Mouse (Mus musculus) cerebellum, adult 2 months (tissue): ENCODE results near the gene Exoc1. TPM values are rescaled to one million over a fixed set of nuclear protein-coding genes. Genes with fewer than 3 reads are reported as not detected.

Source experiments
- DNase-seq, 2 experiments: peaks; one replicate each; pipeline ENCODE4 v3.0.0; 2021
- H3K27ac ChIP-seq: fragments of 200-500 bp; 2 replicates; pipeline ENCODE4 v1.5.1; 2012; ENCODE audit warnings: low read length, control low read depth, inconsistent platforms; ENCODE audit not compliant: insufficient read depth
- H3K27me3 ChIP-seq: fragments of 200-500 bp; 2 replicates; pipeline ENCODE4 v1.6.1; 2012; ENCODE audit warnings: inconsistent platforms, mild to moderate bottlenecking, low read length, moderate library complexity; ENCODE audit not compliant: control insufficient read depth, insufficient read depth
- H3K4me1 ChIP-seq: fragments of 200-500 bp; 2 replicates; pipeline ENCODE4 v1.6.1; 2011; ENCODE audit warnings: low read length; ENCODE audit not compliant: control insufficient read depth, insufficient read depth
- H3K4me3 ChIP-seq: fragments of 200-500 bp; replicated peaks from 2 replicates; pipeline ENCODE3; 2011; ENCODE audit warnings: mild to moderate bottlenecking, low read depth, low read length, control low read depth; ENCODE audit not compliant: insufficient read depth
- CTCF ChIP-seq: fragments of 200-500 bp; IDR thresholded peaks from 2 replicates; pipeline ENCODE4 v1.5.1; 2011; ENCODE audit warnings: low read depth, mild to moderate bottlenecking, control low read depth, low read length, moderate library complexity, borderline replicate concordance; ENCODE audit not compliant: insufficient read depth
- POLR2A ChIP-seq: fragments of 200-500 bp; IDR thresholded peaks from 2 replicates; pipeline ENCODE4 v1.6.1; 2011; ENCODE audit warnings: low read length, control low read depth, borderline replicate concordance; ENCODE audit not compliant: insufficient read depth
- WGBS: fragments of 180-500 bp; shearing (Covaris S2); methylation state at CpG from one replicate; pipeline ENCODE4 v1.1.7; 2018; 5-methylcytosine and 5-hydroxymethylcytosine counted together
- polyA plus RNA-seq: library from polyadenylated mRNA; depleted of rRNA; stranded (reverse); fragments of >200 nt; gene quantifications from 2 replicates; pipeline ENCODE4 v1.2.3, GENCODE M21; 2012; rRNA removed

Exoc1 gene
- polyA plus RNA-seq = 89.0 and 101 TPM in 2 replicates

DNA sequence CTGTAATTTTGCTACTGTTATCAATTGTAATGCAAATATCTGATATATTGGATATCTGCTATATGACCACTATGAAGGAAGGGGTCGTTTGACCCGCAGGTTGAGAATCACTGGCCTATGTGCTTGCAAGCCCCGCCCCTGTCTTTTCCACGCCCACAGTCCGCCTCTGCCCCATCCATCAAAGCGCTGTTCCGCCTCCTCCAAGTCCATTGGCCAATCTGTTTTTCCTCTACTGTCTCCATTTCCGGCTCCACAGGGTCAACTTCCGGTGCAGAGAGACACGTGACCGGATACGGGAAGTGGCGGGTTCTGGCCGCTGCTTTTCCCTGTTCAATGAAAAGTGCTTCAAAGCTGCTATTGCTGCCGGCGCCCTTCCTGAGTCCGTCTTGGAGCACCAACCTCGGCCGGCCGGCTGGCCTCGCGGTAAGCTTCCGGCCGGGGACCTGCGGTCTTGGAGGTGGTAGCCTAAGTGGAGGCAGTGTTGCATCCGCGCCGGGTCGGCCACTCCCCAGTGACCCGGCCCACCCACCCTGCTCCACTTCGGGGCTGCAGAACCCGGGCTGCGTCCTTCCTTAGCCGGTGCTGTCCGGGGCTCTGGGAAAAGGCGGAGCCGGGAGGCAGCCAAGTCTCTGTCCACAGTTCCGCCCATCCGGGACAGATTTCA lies at the start of gene Exoc1:
Exoc1 (plus strand) TSS at position 272 of the 664 bp plus-strand sequence.
- peak; percentile 94 to 95 for DNase-seq
- WGBS = under 1% methylated on average over 38 of the region's 39 CpGs
- peak within 1 kb of the TSS; percentile 92 for H3K4me3 ChIP-seq
- no peak within 1 kb of the TSS for H3K27ac ChIP-seq
- peaks cover 2% of the 10 kb centered on the region; the same call in 1 of the 2 replicates for H3K4me1 ChIP-seq
- TF ChIP-seq POLR2A = peak; percentile 37; the same call in 1 of the 2 replicates
- no peak for TF ChIP-seq CTCF
- no peaks in the 10 kb centered on the region for H3K27me3 ChIP-seq

DNA sequence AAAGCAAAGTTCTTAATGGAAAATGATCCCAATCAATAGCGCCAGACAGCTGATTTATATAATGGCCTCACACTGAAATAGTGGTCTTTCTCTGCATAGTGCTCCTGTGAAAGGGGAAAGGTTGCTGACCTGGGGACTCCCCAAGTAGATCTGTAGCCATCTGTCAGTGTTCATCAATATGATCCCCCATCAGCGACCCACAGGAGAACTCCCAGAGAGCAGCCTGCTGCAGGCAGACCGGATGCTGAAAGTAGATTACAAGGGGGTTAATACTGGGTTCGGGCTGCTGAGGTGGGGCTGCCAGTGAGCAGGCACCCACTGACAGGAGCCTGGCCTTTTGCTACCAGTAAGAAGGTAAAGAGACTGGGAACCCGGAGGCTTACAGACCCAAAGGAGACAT lies 45.3 kb upstream of the Exoc1 start, which contains the start of gene Gm7271:
Gm7271 (plus strand) TSS at position 230 of the 400 bp plus-strand sequence.
- WGBS = 54% methylated on average over 5 of the region's 5 CpGs
- TF ChIP-seq POLR2A (no peak), CTCF (no peak)

DNA sequence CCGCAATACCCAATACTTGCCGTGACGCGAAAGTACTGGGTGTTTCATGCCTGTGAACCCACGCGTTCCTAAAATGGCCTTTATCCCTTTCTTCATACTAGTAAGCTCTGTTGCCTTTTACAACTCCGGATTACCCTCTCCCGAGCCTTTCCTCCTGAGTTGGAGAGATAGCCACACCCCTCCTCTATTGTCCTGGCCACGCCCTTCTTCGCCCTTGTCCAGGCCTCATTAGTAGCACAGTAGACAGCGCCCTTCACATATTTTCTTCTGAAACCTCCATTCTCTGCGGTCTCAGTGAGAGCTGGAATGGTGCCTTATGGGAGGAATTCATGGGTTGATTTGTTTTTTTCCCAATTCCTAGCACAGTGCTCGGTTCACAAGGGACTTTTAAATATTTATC lies 34.0 kb upstream of the Exoc1 start:
- WGBS = 78% methylated on average over 13 of the region's 13 CpGs
- Histone ChIP-seq H3K27ac (no peak overlapping the region), H3K4me3 (no peak overlapping the region), H3K27me3 (no peaks in the 10 kb centered on the region), H3K4me1 (no peaks in the 10 kb centered on the region)
- no peak for TF ChIP-seq POLR2A
- TF ChIP-seq CTCF = no peak
- no peak for DNase-seq

More for the DNA sequence above, 45.3 kb upstream of the Exoc1 start, which contains the start of gene Gm7271:
- Histone ChIP-seq H3K4me3 (no peak within 1 kb of the TSS), H3K4me1 (no peaks in the 10 kb centered on the region), H3K27ac (no peak within 1 kb of the TSS), H3K27me3 (no peaks in the 10 kb centered on the region)
- no peak for DNase-seq

DNA sequence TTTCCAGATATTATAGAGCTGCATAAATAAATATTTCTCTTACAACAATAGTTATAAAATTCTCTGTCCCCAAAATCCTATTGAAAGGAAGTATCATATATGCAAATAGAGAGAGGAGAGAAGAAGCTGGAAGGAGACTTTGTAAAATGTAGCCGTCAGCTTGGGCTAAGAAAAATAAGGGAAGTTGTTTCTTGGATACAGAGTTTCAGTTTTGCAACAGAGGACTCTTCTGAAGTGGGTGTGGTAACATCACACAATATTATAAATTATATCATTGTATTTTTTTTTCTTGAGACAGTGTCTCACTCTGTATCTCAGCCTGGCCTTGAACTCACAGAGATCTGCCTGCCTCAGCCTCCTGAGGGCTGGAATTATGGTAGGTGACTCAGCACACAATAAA lies 6.7 kb upstream of the Exoc1 start:
- H3K27ac ChIP-seq = no peak overlapping the region
- no peak for DNase-seq

DNA sequence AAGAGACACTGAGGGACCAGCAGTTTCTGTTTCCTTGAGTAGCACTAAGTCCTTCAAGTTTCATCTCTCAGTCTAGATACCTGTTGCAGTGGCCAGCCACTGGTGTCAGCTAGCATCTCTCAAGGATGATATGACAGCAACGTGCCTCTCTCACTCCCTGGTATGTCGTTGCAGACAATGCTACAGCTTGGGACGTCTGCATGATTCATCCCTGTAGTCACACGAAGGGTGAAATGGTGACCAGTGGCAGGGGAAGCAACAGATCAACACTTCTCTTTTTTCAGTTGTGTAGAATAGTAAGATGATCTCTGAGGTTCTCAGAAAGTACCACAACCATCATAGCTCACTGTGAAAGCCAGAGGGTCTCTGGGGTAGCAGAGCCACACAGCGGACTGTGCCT lies 4.5 kb upstream of the Exoc1 start:
- no peak overlapping the region for H3K27ac ChIP-seq
- no peaks in the 10 kb centered on the region for H3K27me3 ChIP-seq
- H3K4me1 ChIP-seq = peaks cover 2% of the 10 kb centered on the region; the same call in 1 of the 2 replicates
- WGBS = 73% methylated on average over 5 of the region's 5 CpGs
- DNase-seq = no peak
- TF ChIP-seq CTCF (no peak), POLR2A (no peak)
- no peak overlapping the region for H3K4me3 ChIP-seq

More for the DNA sequence above, 6.7 kb upstream of the Exoc1 start:
- TF ChIP-seq CTCF (no peak), POLR2A (no peak)
- 90% methylated on average over 1 of the region's 1 CpGs for WGBS
- Histone ChIP-seq H3K27me3 (no peaks in the 10 kb centered on the region), H3K4me3 (no peak overlapping the region), H3K4me1 (no peaks in the 10 kb centered on the region)

DNA sequence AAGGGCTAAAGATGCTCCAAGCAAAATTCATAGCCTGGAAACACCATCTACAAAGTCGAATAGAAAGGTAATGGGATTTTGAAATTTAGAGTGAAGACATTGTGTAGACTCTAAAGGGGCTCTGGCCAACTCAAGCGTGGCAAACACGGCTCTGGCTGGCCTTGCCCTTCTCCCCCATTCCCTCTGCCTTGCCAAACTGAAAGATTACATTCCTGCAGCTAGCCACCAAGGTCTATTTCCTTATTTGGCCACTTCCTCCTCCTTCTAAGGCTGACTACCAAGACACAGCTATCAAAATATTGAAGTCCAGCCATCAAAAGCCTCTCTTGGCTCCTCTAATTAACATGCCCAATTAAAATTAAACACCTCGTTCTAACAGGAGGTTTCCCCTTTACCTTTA lies 4.0 kb upstream of the Exoc1 start:
- TF ChIP-seq POLR2A (no peak), CTCF (no peak)
- no peak for DNase-seq
- Histone ChIP-seq H3K4me3 (no peak overlapping the region), H3K27me3 (no peaks in the 10 kb centered on the region), H3K27ac (no peak overlapping the region), H3K4me1 (peaks cover 2% of the 10 kb centered on the region; the same call in 1 of the 2 replicates)
- 48% methylated on average over 4 of the region's 4 CpGs for WGBS

DNA sequence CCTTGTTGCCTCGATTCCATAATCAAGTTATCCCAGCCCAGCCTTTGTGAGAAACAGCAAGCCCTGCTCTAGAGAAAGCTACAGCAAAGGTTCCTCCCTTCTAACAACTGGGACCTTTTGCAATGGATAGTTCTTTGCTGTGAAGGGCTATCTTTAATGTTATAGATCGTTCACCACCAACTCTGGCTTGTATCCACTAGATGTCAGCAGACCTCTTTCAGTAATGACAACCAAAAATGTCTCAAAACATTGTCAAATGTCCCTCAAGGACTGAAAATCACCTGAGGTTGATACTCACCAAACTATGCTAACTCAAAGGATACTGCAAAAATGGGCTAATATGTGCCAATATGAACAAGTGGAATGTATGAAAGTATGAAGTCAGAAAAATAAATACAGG lies 3.3 kb upstream of the Exoc1 start:
- Histone ChIP-seq H3K4me3 (no peak overlapping the region), H3K27me3 (no peaks in the 10 kb centered on the region), H3K4me1 (peaks cover 2% of the 10 kb centered on the region; the same call in 1 of the 2 replicates), H3K27ac (no peak overlapping the region)
- TF ChIP-seq POLR2A (no peak), CTCF (no peak)
- DNase-seq = no peak
- WGBS = 49% methylated on average over 2 of the region's 2 CpGs

DNA sequence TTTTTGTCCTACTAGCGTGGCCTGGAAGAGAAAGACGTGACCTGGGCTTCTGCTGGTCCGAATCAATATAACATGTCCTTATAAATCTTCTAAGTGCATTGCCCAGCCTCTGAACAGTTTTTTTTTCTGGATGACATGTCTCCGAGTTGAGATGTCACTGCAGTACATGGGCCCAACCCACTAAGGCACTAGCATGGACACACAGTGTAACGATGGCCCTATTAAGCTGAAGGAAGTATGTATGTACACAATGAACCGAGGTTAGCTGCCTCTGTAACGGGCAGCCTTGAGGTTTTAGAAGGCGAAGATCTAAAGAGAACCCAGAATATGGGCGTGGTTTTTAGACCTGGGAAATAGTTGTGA lies 574 bp downstream of the Exoc1 start:
- Histone ChIP-seq H3K4me1 (peaks cover 2% of the 10 kb centered on the region; the same call in 1 of the 2 replicates), H3K27ac (no peak overlapping the region), H3K27me3 (no peaks in the 10 kb centered on the region), H3K4me3 (peak overlapping the region; percentile 92)
- no peak for TF ChIP-seq POLR2A
- TF ChIP-seq CTCF = no peak
- no peak for DNase-seq
- 8% methylated on average over 9 of the region's 9 CpGs for WGBS
